Mouse (Mus musculus) embryonic facial prominence, embryonic 12.5 days (tissue): ENCODE data around the gene Wwp2. TPM values are rescaled to one million over a fixed set of nuclear protein-coding genes. Genes with fewer than 3 reads are reported as not detected.

ENCODE experiments used
- ATAC-seq: fragments of 200-750 bp; cut with Nextera tagmentation; 2 replicates; pipeline ENCODE4 v1.8.0; 2017; ENCODE audit not compliant: insufficient number of reproducible peaks, insufficient read depth, low FRiP score, low TSS enrichment
- H3K27ac ChIP-seq: fragments of 300-500 bp; sonication (generic); 2 replicates; pipeline ENCODE4 v1.5.1; 2016; ENCODE audit warnings: mild to moderate bottlenecking
- H3K27me3 ChIP-seq: fragments of 300-500 bp; sonication (generic); 2 replicates; pipeline ENCODE4 v1.6.1; 2016; ENCODE audit warnings: mild to moderate bottlenecking, moderate library complexity
- H3K36me3 ChIP-seq: fragments of 300-500 bp; sonication (generic); 2 replicates; pipeline ENCODE4 v1.6.1; 2016; ENCODE audit warnings: mild to moderate bottlenecking
- H3K4me1 ChIP-seq: fragments of 300-500 bp; sonication (generic); 2 replicates; pipeline ENCODE4 v1.6.1; 2016
- H3K4me2 ChIP-seq: fragments of 300-500 bp; sonication (generic); replicated peaks from 2 replicates; pipeline ENCODE4 v1.6.1; 2016; ENCODE audit warnings: mild to moderate bottlenecking, moderate library complexity
- H3K4me3 ChIP-seq: fragments of 300-500 bp; sonication (generic); 2 replicates; pipeline ENCODE4 v1.5.1; 2016; ENCODE audit warnings: mild to moderate bottlenecking
- H3K9ac ChIP-seq: fragments of 300-500 bp; sonication (generic); 2 replicates; pipeline ENCODE4 v1.6.1; 2016; ENCODE audit warnings: mild to moderate bottlenecking, moderate library complexity
- H3K9me3 ChIP-seq: fragments of 300-500 bp; sonication (generic); 2 replicates; pipeline ENCODE4 v1.6.1; 2016; ENCODE audit warnings: mild to moderate bottlenecking, moderate library complexity
- WGBS: fragments of 180-500 bp; shearing (Covaris S2); methylation state at CpG from one replicate; pipeline ENCODE4 v1.1.7; 2016; 5-methylcytosine and 5-hydroxymethylcytosine counted together
- polyA plus RNA-seq: library from polyadenylated mRNA; unstranded; fragments of >200 nt; fragmentation: Nextera tagmentation; extraction: Ambion mirVana; gene quantifications from 2 replicates; pipeline ENCODE4 v1.2.1, GENCODE M21; 2016

Gene Wwp2
- polyA plus RNA-seq, 1 experiment from 2014 or later, result 160 TPM

DNA sequence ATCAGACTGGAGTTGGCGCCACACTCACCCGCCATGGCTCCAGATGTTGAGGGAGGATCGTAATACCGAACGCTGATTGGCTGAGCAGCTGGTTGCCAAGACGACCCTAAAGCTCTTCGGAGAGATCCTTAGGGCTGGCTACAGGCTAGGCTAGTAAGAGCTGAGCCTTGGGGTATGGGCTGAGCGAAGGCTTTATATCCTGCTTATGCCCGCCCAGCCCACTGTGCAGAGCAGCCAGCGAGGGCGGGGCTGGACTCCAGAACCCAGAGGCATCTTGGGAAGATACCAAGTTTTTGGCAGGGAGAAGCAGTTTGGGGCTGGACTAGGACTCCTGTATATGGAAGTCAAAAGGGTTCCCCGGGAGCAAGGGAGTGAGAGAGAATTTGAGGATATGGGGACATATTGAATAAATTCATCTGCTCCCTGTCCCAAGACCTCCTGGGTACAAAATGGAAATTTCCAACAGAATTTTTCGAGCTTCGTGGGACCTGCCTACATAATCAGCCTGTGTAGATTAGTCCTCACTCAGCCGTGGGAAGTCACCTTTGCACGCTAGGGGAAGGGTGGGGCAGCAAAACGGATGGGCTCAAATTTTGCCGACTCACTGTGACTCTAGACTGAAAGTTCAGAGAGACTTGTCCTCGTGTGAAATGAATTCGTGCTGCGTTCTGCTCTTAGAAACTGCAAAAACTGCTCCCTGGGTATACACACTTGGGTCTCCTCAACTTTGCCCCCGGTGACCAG is 33.0 kb upstream of the Wwp2 start, which contains the start of gene Nqo1:
Nqo1 (minus strand) TSS at position 169 of the 744 bp plus-strand sequence.
- no peaks in the 10 kb centered on the region for H3K27me3 ChIP-seq
- peaks cover 28% of the 10 kb centered on the region for H3K4me1 ChIP-seq
- H3K27ac ChIP-seq, result peak within 1 kb of the TSS; percentile 59
- H3K9me3 ChIP-seq, result no peaks in the 10 kb centered on the region
- peaks cover 5% of the 10 kb centered on the region; the same call in 1 of the 2 replicates for H3K36me3 ChIP-seq
- WGBS, result 9% methylated on average over 22 of the region's 22 CpGs
- peak within 1 kb of the TSS; percentile 24; the same call in 1 of the 2 replicates for H3K9ac ChIP-seq
- ATAC-seq, result peak; percentile 97
- peak within 1 kb of the TSS; percentile 56 for H3K4me2 ChIP-seq
- H3K4me3 ChIP-seq, result peak within 1 kb of the TSS; percentile 30

DNA sequence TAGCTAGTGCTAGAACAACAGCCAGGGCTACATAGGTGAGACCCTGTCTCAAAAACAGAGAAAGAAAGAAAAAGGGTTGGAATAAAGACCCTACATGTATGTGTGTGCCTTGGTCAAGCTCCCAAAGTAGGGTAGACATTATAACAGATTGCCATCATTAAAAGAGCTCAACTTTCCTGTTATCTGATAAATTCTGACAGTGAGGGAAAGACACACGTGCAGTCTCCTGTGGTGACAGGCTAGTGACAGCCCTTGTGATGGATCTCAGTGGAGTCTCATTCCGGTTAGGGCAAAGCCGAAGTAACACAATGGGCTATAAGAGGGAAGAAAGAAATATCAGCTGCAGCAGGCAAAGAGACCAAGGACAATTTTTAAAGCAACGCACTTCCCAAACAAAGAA is 32.1 kb upstream of the Wwp2 start:
- no peak for ATAC-seq
- H3K27me3 ChIP-seq, result no peaks in the 10 kb centered on the region
- H3K4me3 ChIP-seq, result no peak overlapping the region
- 70% methylated on average over 4 of the region's 4 CpGs for WGBS
- H3K4me1 ChIP-seq, result peaks cover 26% of the 10 kb centered on the region
- peak overlapping the region; percentile 59; the same call in 1 of the 2 replicates for H3K27ac ChIP-seq
- 0 out of 2 replicates have a peak overlapping the region, but pooled peaks have one; percentile 19 for H3K9ac ChIP-seq
- no peaks in the 10 kb centered on the region for H3K9me3 ChIP-seq
- H3K4me2 ChIP-seq, result peak overlapping the region; percentile 56; the same call in 1 of the 2 replicates
- H3K36me3 ChIP-seq, result peaks cover 9% of the 10 kb centered on the region

DNA sequence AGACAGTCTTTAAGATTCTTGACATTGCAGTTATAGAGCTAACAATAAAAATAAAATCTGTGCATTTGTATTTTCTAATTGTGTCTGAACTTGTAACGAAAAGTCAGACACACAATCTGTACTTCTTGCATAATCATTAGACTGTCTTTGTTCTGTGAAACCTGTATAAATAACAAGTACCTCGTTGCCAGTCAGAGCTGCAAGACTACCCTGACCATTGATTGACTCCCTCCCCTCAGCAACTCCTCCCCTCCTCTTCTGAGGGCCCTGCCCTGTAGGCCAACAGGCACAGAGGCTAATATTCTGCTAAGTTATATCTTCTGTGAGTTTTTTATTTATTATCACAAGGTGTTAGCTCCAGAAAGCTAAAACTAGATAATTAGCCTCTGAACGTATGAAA is 30.2 kb upstream of the Wwp2 start:
- WGBS, result 65% methylated on average over 3 of the region's 3 CpGs
- H3K27me3 ChIP-seq, result no peaks in the 10 kb centered on the region
- peaks cover 19% of the 10 kb centered on the region for H3K4me1 ChIP-seq

DNA sequence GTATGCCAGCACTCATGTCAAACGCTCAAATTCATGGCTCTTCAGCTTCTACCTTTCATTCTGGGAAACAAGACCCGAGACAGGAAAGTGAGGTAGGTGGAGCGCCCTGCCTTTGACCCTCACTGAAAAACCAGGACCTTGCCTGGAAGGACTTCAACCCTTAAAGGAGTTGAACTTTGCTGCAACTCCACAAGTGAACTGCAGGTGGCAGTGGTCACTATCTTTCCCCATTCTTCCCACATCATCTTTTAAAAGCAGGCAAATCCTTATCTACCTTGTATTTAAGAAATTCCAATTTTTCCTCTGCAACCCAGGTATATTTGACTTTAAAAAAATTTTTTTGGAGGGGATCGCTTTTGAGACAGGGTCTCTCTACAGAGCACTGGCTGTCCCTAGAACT is 24.8 kb upstream of the Wwp2 start:
- H3K4me1 ChIP-seq, result no peaks in the 10 kb centered on the region
- ATAC-seq, result no peak
- no peak overlapping the region for H3K4me3 ChIP-seq
- no peaks in the 10 kb centered on the region for H3K27me3 ChIP-seq
- H3K36me3 ChIP-seq, result peaks cover 79% of the 10 kb centered on the region
- H3K9ac ChIP-seq, result no peak overlapping the region
- no peak overlapping the region for H3K4me2 ChIP-seq
- peaks cover 3% of the 10 kb centered on the region; the same call in 1 of the 2 replicates for H3K9me3 ChIP-seq
- no peak overlapping the region for H3K27ac ChIP-seq
- WGBS, result 67% methylated on average over 4 of the region's 4 CpGs

More for the DNA sequence above, 30.2 kb upstream of the Wwp2 start:
- H3K9me3 ChIP-seq, result peaks cover 3% of the 10 kb centered on the region; the same call in 1 of the 2 replicates
- H3K27ac ChIP-seq, result no peak overlapping the region
- H3K4me2 ChIP-seq, result no peak overlapping the region
- H3K9ac ChIP-seq, result no peak overlapping the region
- peaks cover 26% of the 10 kb centered on the region for H3K36me3 ChIP-seq
- no peak for ATAC-seq
- H3K4me3 ChIP-seq, result no peak overlapping the region

DNA sequence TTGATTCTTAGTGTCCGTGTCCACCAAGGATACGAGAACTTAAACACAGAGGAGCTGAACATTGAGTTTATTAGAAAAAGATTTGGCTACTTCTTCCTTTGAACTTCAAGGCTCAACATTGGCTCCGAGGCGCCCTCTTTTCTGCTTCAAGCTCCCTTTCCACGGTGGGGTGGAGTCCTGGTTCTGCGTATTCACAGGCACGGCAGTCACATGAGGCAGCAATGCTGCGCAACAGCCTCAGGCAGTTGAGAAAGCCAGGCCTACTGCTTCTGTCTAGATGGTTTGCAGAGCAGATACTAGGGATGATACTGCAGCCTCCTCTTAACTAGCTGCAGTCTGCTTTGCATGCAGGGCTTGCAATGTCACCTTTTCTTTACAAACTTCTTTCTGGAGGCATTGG is 23.6 kb upstream of the Wwp2 start:
- WGBS, result 83% methylated on average over 8 of the region's 8 CpGs
- H3K27me3 ChIP-seq, result no peaks in the 10 kb centered on the region
- no peak for ATAC-seq
- H3K4me1 ChIP-seq, result no peaks in the 10 kb centered on the region
- H3K27ac ChIP-seq, result no peak overlapping the region
- no peak overlapping the region for H3K4me3 ChIP-seq
- no peak overlapping the region for H3K4me2 ChIP-seq
- H3K36me3 ChIP-seq, result peaks cover 88% of the 10 kb centered on the region
- peaks cover 3% of the 10 kb centered on the region; the same call in 1 of the 2 replicates for H3K9me3 ChIP-seq
- H3K9ac ChIP-seq, result no peak overlapping the region

DNA sequence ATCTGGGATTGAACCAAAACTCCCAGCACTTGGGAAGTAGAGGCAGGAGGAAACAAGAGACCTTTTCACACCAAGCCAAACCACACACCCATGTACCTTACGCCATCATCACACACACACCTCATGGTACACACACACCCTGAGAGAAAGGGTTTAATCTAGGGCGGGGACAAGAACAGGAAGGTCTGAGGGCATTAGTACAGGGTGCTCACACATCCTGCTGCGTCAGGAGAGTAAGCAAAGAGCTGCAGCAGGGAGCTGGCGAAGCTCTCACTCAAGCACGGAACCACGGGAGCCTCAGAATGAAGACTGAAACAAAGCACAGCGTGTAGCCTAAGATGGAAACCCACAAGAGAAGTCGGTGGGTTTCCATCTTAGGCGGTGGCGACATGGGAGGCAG is 22.3 kb upstream of the Wwp2 start:
- no peak for ATAC-seq
- H3K27me3 ChIP-seq, result no peaks in the 10 kb centered on the region
- 86% methylated on average over 10 of the region's 10 CpGs for WGBS
- no peak overlapping the region for H3K4me3 ChIP-seq
- no peak overlapping the region for H3K9ac ChIP-seq
- H3K9me3 ChIP-seq, result peaks cover 3% of the 10 kb centered on the region; the same call in 1 of the 2 replicates
- no peak overlapping the region for H3K27ac ChIP-seq
- H3K36me3 ChIP-seq, result peaks cover 94% of the 10 kb centered on the region
- H3K4me1 ChIP-seq, result no peaks in the 10 kb centered on the region
- no peak overlapping the region for H3K4me2 ChIP-seq

DNA sequence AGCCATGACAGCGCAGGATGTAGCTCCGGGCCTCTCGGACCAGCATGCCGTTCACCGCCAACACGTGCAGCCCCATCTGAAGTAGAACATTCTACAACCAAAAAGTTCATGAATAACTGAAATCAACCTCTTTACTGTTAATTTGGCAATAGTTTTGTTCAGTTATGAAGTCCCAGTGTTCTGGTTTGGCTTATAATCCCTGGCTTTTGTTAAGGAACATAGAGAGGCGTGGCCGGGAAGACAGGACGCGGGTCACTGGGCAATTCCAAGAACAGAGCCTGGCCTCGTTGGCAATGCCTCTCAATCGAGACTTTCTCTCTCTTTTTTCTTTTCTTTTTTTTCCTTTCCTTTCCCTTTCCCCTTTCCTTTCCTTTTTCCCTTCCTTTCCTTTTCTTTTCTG is 19.2 kb upstream of the Wwp2 start:
- Histone ChIP-seq H3K4me1 (peaks cover 3% of the 10 kb centered on the region), H3K27me3 (no peaks in the 10 kb centered on the region), H3K36me3 (peaks cover 96% of the 10 kb centered on the region), H3K9ac (no peak overlapping the region), H3K4me2 (no peak overlapping the region), H3K27ac (no peak overlapping the region), H3K4me3 (no peak overlapping the region), H3K9me3 (no peaks in the 10 kb centered on the region)
- no peak for ATAC-seq
- 94% methylated on average over 12 of the region's 12 CpGs for WGBS

DNA sequence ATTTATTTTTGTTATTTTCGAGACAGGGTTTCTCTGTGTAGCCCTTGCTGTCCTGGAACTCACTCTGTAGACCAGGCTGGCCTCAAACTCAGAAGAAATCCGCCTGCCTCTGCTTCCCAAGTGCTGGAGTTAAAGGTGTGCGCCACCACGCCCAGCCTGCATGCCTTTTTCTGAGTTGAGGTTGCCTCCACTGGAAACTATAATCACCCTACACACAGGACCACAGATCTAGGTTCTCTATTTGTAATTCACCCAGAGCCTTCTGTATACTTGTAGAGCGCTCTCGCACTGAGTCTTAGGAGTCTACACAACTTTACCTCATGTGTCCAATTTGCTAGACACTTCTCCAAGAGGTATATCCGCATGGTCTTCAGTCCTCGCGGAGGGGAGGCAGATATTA is 12.0 kb upstream of the Wwp2 start:
- 36% methylated on average over 9 of the region's 9 CpGs for WGBS

DNA sequence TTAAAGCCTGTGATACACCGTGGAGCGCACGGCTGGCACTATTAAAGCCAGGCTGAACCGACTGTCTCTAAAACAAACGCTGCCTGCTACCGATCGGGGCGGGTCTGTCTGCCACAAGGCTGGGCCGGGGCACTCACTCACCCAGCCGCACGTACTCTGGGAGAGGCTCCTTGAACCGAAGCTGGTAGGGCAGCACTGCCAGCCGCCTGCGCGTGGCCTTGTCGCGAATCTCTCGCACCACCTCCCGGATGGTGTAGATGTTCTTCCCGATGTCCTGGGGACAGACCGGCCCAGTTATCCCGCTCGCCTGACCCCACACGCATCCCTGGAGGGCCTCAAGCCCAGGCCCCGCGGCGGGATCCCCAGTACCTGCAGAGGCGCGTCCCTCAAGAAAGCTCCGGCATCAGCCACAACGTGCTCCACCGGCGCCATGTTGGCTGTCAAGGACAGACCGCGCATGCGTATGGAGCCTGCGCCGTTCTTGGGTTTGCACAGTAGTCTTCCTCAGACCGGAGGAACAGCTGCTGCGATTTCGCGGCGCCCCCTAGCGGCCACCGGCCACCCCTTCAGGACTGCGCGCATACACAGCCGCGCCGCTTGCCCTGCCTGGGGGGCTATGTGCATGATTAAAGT is 11.5 kb upstream of the Wwp2 start, which contains the start of gene Nob1:
Nob1 (minus strand) TSS at position 455 of the 633 bp plus-strand sequence.
- WGBS, result under 1% methylated on average over 50 of the region's 50 CpGs
- Histone ChIP-seq H3K9ac (peak within 1 kb of the TSS; percentile 82), H3K27me3 (no peaks in the 10 kb centered on the region), H3K36me3 (peaks cover 29% of the 10 kb centered on the region), H3K27ac (peak within 1 kb of the TSS; percentile 67), H3K9me3 (no peaks in the 10 kb centered on the region), H3K4me2 (peak within 1 kb of the TSS; percentile 79), H3K4me1 (peaks cover 15% of the 10 kb centered on the region), H3K4me3 (peak within 1 kb of the TSS; percentile 92)
- peak; percentile 96 for ATAC-seq

More for the DNA sequence above, 12.0 kb upstream of the Wwp2 start:
- no peak for ATAC-seq
- Histone ChIP-seq H3K27ac (no peak overlapping the region), H3K4me1 (peaks cover 15% of the 10 kb centered on the region), H3K9me3 (no peaks in the 10 kb centered on the region), H3K27me3 (no peaks in the 10 kb centered on the region), H3K36me3 (peaks cover 35% of the 10 kb centered on the region), H3K9ac (peak overlapping the region; percentile 82), H3K4me2 (peak overlapping the region; percentile 79), H3K4me3 (peak overlapping the region; percentile 92)

DNA sequence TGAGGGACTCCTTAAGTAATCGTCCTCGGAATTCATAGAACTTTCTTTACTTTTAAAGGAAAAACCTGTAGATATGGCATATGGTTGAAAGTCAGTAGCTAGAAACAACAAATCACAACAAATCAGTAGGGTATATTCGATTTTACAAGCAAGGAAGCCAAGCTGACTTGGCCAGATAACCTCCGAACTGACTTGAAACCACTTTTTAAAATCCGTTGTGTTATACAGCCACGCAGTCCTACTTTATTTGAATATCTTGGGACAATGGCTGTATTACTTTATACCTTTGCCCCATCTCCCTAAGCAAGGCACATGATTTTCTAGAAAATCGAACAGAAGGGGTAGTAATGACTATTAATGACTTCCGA is 11.0 kb upstream of the Wwp2 start:
- 48% methylated on average over 8 of the region's 8 CpGs for WGBS
- peak overlapping the region; percentile 92; the same call in 1 of the 2 replicates for H3K4me3 ChIP-seq
- no peak for ATAC-seq

DNA sequence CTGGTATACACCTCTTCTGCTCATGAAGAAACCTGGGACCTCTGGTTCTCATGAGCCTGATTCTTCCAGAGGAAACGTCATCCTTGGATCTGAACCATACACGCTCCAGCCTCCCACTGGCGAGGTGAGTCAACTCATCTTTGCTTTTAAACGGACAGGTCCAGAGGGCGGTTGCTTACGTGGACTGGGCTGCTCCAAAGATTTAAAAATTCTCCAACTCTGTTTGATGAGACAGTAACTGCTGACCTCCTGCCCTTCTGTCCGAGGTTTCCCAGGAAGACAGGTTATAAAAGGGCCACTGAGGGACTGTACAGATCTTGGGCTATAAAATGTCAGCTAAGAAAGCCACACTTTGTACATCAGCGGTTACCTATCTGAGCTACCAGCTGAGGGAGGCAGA is 5.3 kb upstream of the Wwp2 start:
- Histone ChIP-seq H3K36me3 (no peaks in the 10 kb centered on the region), H3K9ac (no peak overlapping the region), H3K9me3 (no peaks in the 10 kb centered on the region), H3K27me3 (no peaks in the 10 kb centered on the region), H3K4me1 (no peaks in the 10 kb centered on the region), H3K27ac (no peak overlapping the region), H3K4me3 (no peak overlapping the region), H3K4me2 (no peak overlapping the region)
- 81% methylated on average over 8 of the region's 8 CpGs for WGBS
- no peak for ATAC-seq

More for the DNA sequence above, 11.0 kb upstream of the Wwp2 start:
- Histone ChIP-seq H3K27ac (no peak overlapping the region), H3K9me3 (no peaks in the 10 kb centered on the region), H3K4me2 (peak overlapping the region; percentile 79), H3K27me3 (no peaks in the 10 kb centered on the region), H3K4me1 (peaks cover 15% of the 10 kb centered on the region), H3K9ac (no peak overlapping the region), H3K36me3 (peaks cover 24% of the 10 kb centered on the region)
